Mouse (Mus musculus) urinary bladder, postnatal 10 days (tissue): Measurements from ENCODE around the gene Ttc39b.

Experiments
- DNase-seq: peaks from one replicate; pipeline ENCODE4 v3.0.0; 2022; ENCODE audit warnings: low spot score

Gene Ttc39b

GRCm38 (mm10) chr4:83317826-83318348, 6.2 kb downstream of the Ttc39b start:
- no peak for DNase-seq

- no peak for DNase-seq
These were observed 7.3 kb downstream of the Ttc39b start for GRCm38 (mm10) chr4:83316718-83317117.

- no peak for DNase-seq
These were observed 8.1 kb downstream of the Ttc39b start for GRCm38 (mm10) chr4:83315930-83316329.

GRCm38 (mm10) chr4:83314922-83315881, 8.9 kb downstream of the Ttc39b start:
- no peak for DNase-seq

GRCm38 (mm10) chr4:83314261-83314793, 9.7 kb downstream of the Ttc39b start:
- DNase-seq = no peak

GRCm38 (mm10) chr4:83312336-83312735, 11.7 kb downstream of the Ttc39b start:
- no peak for DNase-seq

- no peak for DNase-seq
These were observed 12.6 kb downstream of the Ttc39b start for GRCm38 (mm10) chr4:83311481-83311880.

GRCm38 (mm10) chr4:83310990-83311389, 13.1 kb downstream of the Ttc39b start:
- no peak for DNase-seq

GRCm38 (mm10) chr4:83308914-83309313, 15.1 kb downstream of the Ttc39b start:
- no peak for DNase-seq

- no peak for DNase-seq
These were observed 16.2 kb downstream of the Ttc39b start for GRCm38 (mm10) chr4:83307686-83308469.

GRCm38 (mm10) chr4:83306879-83307278, 17.2 kb downstream of the Ttc39b start:
- no peak for DNase-seq

- DNase-seq = no peak
These were observed 19.0 kb downstream of the Ttc39b start for GRCm38 (mm10) chr4:83305099-83305498.

- DNase-seq = no peak
These were observed 20.9 kb downstream of the Ttc39b start for GRCm38 (mm10) chr4:83302887-83303827.

- no peak for DNase-seq
These were observed 21.8 kb downstream of the Ttc39b start for GRCm38 (mm10) chr4:83302123-83302737.

GRCm38 (mm10) chr4:83301713-83302112, 22.3 kb downstream of the Ttc39b start:
- DNase-seq = no peak

- DNase-seq = no peak
These were observed 39.2 kb downstream of the Ttc39b start for GRCm38 (mm10) chr4:83284768-83285350.

- DNase-seq = no peak
These were observed 39.9 kb downstream of the Ttc39b start for GRCm38 (mm10) chr4:83283973-83284767.

- DNase-seq = no peak
These were observed 41.6 kb downstream of the Ttc39b start for GRCm38 (mm10) chr4:83282424-83282823.

GRCm38 (mm10) chr4:83279236-83279635, 44.8 kb downstream of the Ttc39b start:
- DNase-seq = no peak

GRCm38 (mm10) chr4:83274241-83274640, 49.8 kb downstream of the Ttc39b start:
- DNase-seq = no peak
